Mouse (Mus musculus): ENCODE measurements around the gene Rpl21.
"Not testable (repeated sequence)": the region's sequence is repeated elsewhere in the genome, so short reads cannot be mapped to it uniquely, and the experiment has no call there.

DNA sequence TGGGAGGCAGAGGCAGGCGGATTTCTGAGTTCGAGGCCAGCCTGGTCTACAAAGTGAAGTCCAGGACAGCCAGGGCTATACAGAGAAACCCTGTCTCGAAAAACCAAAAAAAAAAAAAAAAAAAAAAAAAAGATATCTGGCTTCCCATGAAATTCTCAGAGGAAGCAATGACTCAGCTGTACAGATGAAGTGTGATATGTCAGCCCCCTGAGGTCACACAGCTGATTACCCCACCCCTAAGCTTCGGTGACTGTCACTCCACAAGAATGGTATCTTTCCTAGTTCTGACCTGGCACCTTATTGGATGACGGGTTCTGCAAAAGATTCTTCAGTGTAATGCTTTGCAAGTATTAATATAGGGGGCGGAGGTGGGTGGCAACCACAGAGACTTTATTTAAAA is 45.2 kb downstream of the Rpl21 start:
- TF ChIP-seq CTCF (IDR thresholded peaks at IDR 0.05; ENCODE audit: control insufficient read depth, insufficient read depth, insufficient read length); MYOG (IDR thresholded peaks at IDR 0.05; ENCODE audit: control insufficient read depth, extremely low read depth, insufficient read length); CEBPB (IDR thresholded peaks at IDR 0.05; ENCODE audit: low read depth); MAX (IDR thresholded peaks at IDR 0.05); MYOD1 (IDR thresholded peaks at IDR 0.05; ENCODE audit: control insufficient read depth, insufficient read length, low read depth); FOSL1 (IDR thresholded peaks at IDR 0.05; ENCODE audit: insufficient read depth, low read length, poor library complexity, severe bottlenecking): not testable (repeated sequence)

Data from C2C12 (cell line).